Mouse (Mus musculus) cerebellum, adult 2 months (tissue): ENCODE measurements at regions not wholly inside any gene's neighbourhood (a gene's known extent, or its start where the extent isn't known, plus 50 kb on each side); places are given as distances from the start of the nearest gene placed in this dataset.

Experiments used
- CTCF ChIP-seq: fragments of 200-500 bp; IDR thresholded peaks from 2 replicates; pipeline ENCODE4 v1.5.1; 2011; ENCODE audit warnings: low read depth, mild to moderate bottlenecking, control low read depth, low read length, moderate library complexity, borderline replicate concordance; ENCODE audit not compliant: insufficient read depth
- POLR2A ChIP-seq: fragments of 200-500 bp; IDR thresholded peaks from 2 replicates; pipeline ENCODE4 v1.6.1; 2011; ENCODE audit warnings: low read length, control low read depth, borderline replicate concordance; ENCODE audit not compliant: insufficient read depth

DNA sequence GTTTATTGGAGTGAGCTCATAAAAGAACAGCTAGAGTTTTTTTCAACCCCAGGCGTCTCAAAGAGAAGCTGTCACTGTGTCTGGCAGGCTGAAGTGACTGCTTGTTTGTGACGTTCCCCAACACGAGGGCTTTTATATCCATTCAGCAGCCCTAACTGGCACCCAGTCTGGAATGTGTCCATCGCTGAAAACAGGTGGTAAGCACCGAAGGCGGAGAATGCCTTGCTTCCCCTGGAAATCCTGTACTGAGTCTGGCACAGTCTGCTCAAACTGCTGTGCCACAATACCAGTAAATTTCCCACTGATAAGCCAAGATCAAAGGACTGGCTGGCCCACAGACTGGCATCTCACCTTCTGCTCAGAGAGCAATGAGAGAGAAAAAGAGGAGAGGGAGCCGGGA lies 59.1 kb upstream of the Abca1 start:
- TF ChIP-seq CTCF (no peak), POLR2A (no peak)
